Mouse (Mus musculus) neutrophil, adult 5-6 weeks (primary cell): ENCODE results near the gene Fam214b. TPM values are rescaled to one million over a fixed set of nuclear protein-coding genes. Genes with fewer than 3 reads are reported as not detected.

ENCODE experiments used
- ATAC-seq: fragments of 151-379, 151-347 bp; 2 replicates; pipeline ENCODE4 v1.8.0; 2017; ENCODE audit warnings: mild to moderate bottlenecking, moderate TSS enrichment; ENCODE audit not compliant: insufficient number of reproducible peaks, poor library complexity, low FRiP score, severe bottlenecking; ENCODE audit errors: extremely low read depth
- total RNA-seq: library from RNA; stranded (forward); fragments of 200-1000 nt; gene quantifications from 2 replicates; pipeline ENCODE4 v1.2.3, GENCODE M21; 2017

Fam214b gene
- total RNA-seq, 1 experiment from 2014 or later, result 14.8 TPM

GRCm38 (mm10) chr4:43040881-43041547 is 5.0 kb downstream of the Fam214b start:
- ATAC-seq, result no peak

GRCm38 (mm10) chr4:43040114-43040572 is 5.9 kb downstream of the Fam214b start:
- ATAC-seq, result peak; percentile 88

GRCm38 (mm10) chr4:43039609-43040008 is 6.4 kb downstream of the Fam214b start:
- ATAC-seq, result no peak

- no peak for ATAC-seq
Measured at GRCm38 (mm10) chr4:43038567-43039495, 7.2 kb downstream of the Fam214b start.

GRCm38 (mm10) chr4:43037860-43038566 is 8.0 kb downstream of the Fam214b start:
- no peak for ATAC-seq

- ATAC-seq, result no peak
Measured at GRCm38 (mm10) chr4:43036356-43036755, 9.7 kb downstream of the Fam214b start.

- no peak for ATAC-seq
Measured at GRCm38 (mm10) chr4:43035851-43036250, 10.2 kb downstream of the Fam214b start.

- ATAC-seq, result no peak
Measured at GRCm38 (mm10) chr4:43033481-43033880, 12.5 kb downstream of the Fam214b start.

GRCm38 (mm10) chr4:43032501-43032900 is 13.5 kb downstream of the Fam214b start:
- ATAC-seq, result no peak

- ATAC-seq, result peak; percentile 95
Measured at GRCm38 (mm10) chr4:43031237-43031995, 14.6 kb downstream of the Fam214b start, which contains the start of gene Stoml2. TSS of gene Stoml2 (minus strand) at chr4:43031710.

GRCm38 (mm10) chr4:43030780-43031230 is 15.2 kb downstream of the Fam214b start:
- ATAC-seq, result no peak

GRCm38 (mm10) chr4:43030352-43030751 is 15.7 kb downstream of the Fam214b start:
- ATAC-seq, result no peak

GRCm38 (mm10) chr4:43029749-43030148 is 16.3 kb downstream of the Fam214b start:
- ATAC-seq, result no peak

- no peak for ATAC-seq
Measured at GRCm38 (mm10) chr4:43029121-43029520, 16.9 kb downstream of the Fam214b start.

- peak; percentile 90 for ATAC-seq
Measured at GRCm38 (mm10) chr4:43025084-43025960, 20.7 kb downstream of the Fam214b start, which contains the start of gene Pigo. TSS of gene Pigo (minus strand) at chr4:43025819.

GRCm38 (mm10) chr4:43024673-43025072 is 21.3 kb downstream of the Fam214b start:
- no peak for ATAC-seq

GRCm38 (mm10) chr4:43021341-43021740 is 24.7 kb downstream of the Fam214b start:
- ATAC-seq, result no peak

GRCm38 (mm10) chr4:43020876-43021275 is 25.1 kb downstream of the Fam214b start:
- ATAC-seq, result no peak
